Mouse (Mus musculus) ES-E14 (cell line): Measurements from ENCODE around the gene Snapin.
A peak's percentile ranks its signal among the peaks of the same experiment; 100 is the strongest.

ENCODE experiments used
- CHD2 ChIP-seq: IDR thresholded peaks from 2 replicates; pipeline ENCODE4 v1.6.1; 2014; ENCODE audit warnings: mild to moderate bottlenecking, low read depth, low read length, inconsistent platforms
- HCFC1 ChIP-seq: IDR thresholded peaks from 2 replicates; pipeline ENCODE4 v1.6.1; 2012; ENCODE audit warnings: low read length, inconsistent platforms, borderline replicate concordance; ENCODE audit not compliant: insufficient read depth
- MAFK ChIP-seq: IDR thresholded peaks from 2 replicates; pipeline ENCODE4 v1.6.1; 2014; ENCODE audit warnings: mild to moderate bottlenecking, low read depth, low read length, inconsistent platforms; ENCODE audit not compliant: insufficient read depth
- ZC3H11A ChIP-seq: IDR thresholded peaks from 2 replicates; pipeline ENCODE4 v1.6.1; 2012; ENCODE audit warnings: low read depth, mild to moderate bottlenecking, inconsistent platforms, low read length, borderline replicate concordance

GRCm38 (mm10) chr3:90508950-90509746 lies 18.3 kb upstream of the Snapin start, which contains the start of gene Chtop:
- TF ChIP-seq ZC3H11A (peak; percentile 34), HCFC1 (peak; percentile 13; the same call in 1 of the 2 replicates), CHD2 (no peak), MAFK (no peak)
